Mouse (Mus musculus) MEL (cell line): ENCODE data around the gene Gnaq. TPM values are rescaled to one million over a fixed set of nuclear protein-coding genes. Genes with fewer than 3 reads are reported as not detected.

Source experiments
- DNase-seq: peaks from one replicate; pipeline ENCODE4 v3.0.0; 2011; ENCODE audit warnings: low read depth, low spot score
- H3K27ac ChIP-seq: 2 replicates; pipeline ENCODE4 v1.5.1; 2012; ENCODE audit warnings: low read depth, mild to moderate bottlenecking, control low read depth, low read length, moderate library complexity; ENCODE audit not compliant: control insufficient read depth
- H3K27me3 ChIP-seq, 2 experiments: fragments of 150-350 bp in 1 of 2; sonication (generic) in 1 of 2; 2 replicates each; pipeline ENCODE4 v1.6.1; 2012; ENCODE audit warnings: low read length in 2 of 2, mild to moderate bottlenecking in 2 of 2, improper control_type of control experiment in 1 of 2, moderate library complexity in 1 of 2; ENCODE audit not compliant: insufficient read depth in 2 of 2, control insufficient read depth in 1 of 2
- H3K36me3 ChIP-seq, 2 experiments: 2 replicates each; pipeline ENCODE4 v1.6.1; 2012 to 2014; ENCODE audit warnings: low read length in 2 of 2, improper control_type of control experiment in 1 of 2, inconsistent platforms in 1 of 2, mild to moderate bottlenecking in 1 of 2; ENCODE audit not compliant: insufficient read depth in 2 of 2, control insufficient read depth in 1 of 2
- H3K4me1 ChIP-seq, 2 experiments: fragments of 150-350 bp in 1 of 2; sonication (generic) in 1 of 2; 2 replicates each; pipeline ENCODE4 v1.6.1; 2012; ENCODE audit warnings: low read length in 2 of 2, improper control_type of control experiment in 1 of 2, mild to moderate bottlenecking in 1 of 2; ENCODE audit not compliant: insufficient read depth in 2 of 2, control insufficient read depth in 1 of 2
- H3K4me3 ChIP-seq, 2 experiments: fragments of 150-350 bp in 1 of 2; sonication (generic) in 1 of 2; 2 replicates each; pipeline ENCODE4 v1.5.1; 2012; ENCODE audit warnings: low read depth in 2 of 2, low read length in 2 of 2, mild to moderate bottlenecking in 2 of 2, moderate library complexity in 2 of 2, control low read depth in 1 of 2, improper control_type of control experiment in 1 of 2; ENCODE audit not compliant: control insufficient read depth in 1 of 2, insufficient read depth in 1 of 2
- H3K79me2 ChIP-seq: 2 replicates; pipeline ENCODE4 v1.6.1; 2012; ENCODE audit warnings: mild to moderate bottlenecking, low read length, moderate library complexity; ENCODE audit not compliant: control insufficient read depth, poor library complexity, insufficient read depth
- H3K9ac ChIP-seq: 2 replicates; pipeline ENCODE4 v1.6.1; 2012; ENCODE audit warnings: low read depth, mild to moderate bottlenecking, control low read depth, low read length, moderate library complexity; ENCODE audit not compliant: control insufficient read depth, poor library complexity, severe bottlenecking
- H3K9me3 ChIP-seq: fragments of 150-350 bp; sonication (generic); replicated peaks from 2 replicates; pipeline ENCODE4 v1.6.1; 2012; ENCODE audit warnings: mild to moderate bottlenecking, low read length, improper control_type of control experiment, moderate library complexity; ENCODE audit not compliant: insufficient read depth
- BHLHE40 ChIP-seq: IDR thresholded peaks from 2 replicates; pipeline ENCODE4 v1.6.1; 2012; ENCODE audit warnings: low read depth, mild to moderate bottlenecking, inconsistent platforms, low read length, improper control_type of control experiment, borderline replicate concordance
- GABPA ChIP-seq: IDR thresholded peaks from 2 replicates; pipeline ENCODE4 v1.6.1; 2012; ENCODE audit warnings: low read depth, mild to moderate bottlenecking, inconsistent platforms, low read length, improper control_type of control experiment, moderate library complexity
- JUND ChIP-seq: IDR thresholded peaks from 2 replicates; pipeline ENCODE4 v1.6.1; 2011; ENCODE audit warnings: low read depth, mild to moderate bottlenecking, improper control_type of control experiment, low read length
- MAFK ChIP-seq: IDR thresholded peaks from 2 replicates; pipeline ENCODE4 v1.6.1; 2011; ENCODE audit warnings: low read depth, mild to moderate bottlenecking, low read length, improper control_type of control experiment, borderline replicate concordance
- MYC ChIP-seq: IDR thresholded peaks from 2 replicates; pipeline ENCODE4 v1.6.1; 2011; ENCODE audit warnings: low read depth, mild to moderate bottlenecking, low read length, improper control_type of control experiment, moderate library complexity
- NELFE ChIP-seq: IDR thresholded peaks from 2 replicates; pipeline ENCODE4 v1.6.1; 2011; ENCODE audit warnings: low read depth, low read length, improper control_type of control experiment
- NRF1 ChIP-seq: IDR thresholded peaks from 2 replicates; pipeline ENCODE4 v1.6.1; 2014; ENCODE audit warnings: low read depth, mild to moderate bottlenecking, inconsistent platforms, low read length, improper control_type of control experiment, moderate library complexity; ENCODE audit not compliant: poor library complexity, insufficient read depth, severe bottlenecking
- POLR2AphosphoS5 ChIP-seq: IDR thresholded peaks from 2 replicates; pipeline ENCODE4 v1.6.1; 2012; ENCODE audit warnings: low read depth, borderline replicate concordance, mild to moderate bottlenecking, inconsistent platforms, low read length, moderate library complexity, mixed read lengths
- SIN3A ChIP-seq: IDR thresholded peaks from 2 replicates; pipeline ENCODE4 v1.6.1; 2012; ENCODE audit warnings: low read length, improper control_type of control experiment, inconsistent platforms
- TAL1 ChIP-seq: IDR thresholded peaks from 2 replicates; pipeline ENCODE4 v1.6.1; 2012; ENCODE audit warnings: mild to moderate bottlenecking, inconsistent platforms, low read length, moderate library complexity, mixed read lengths
- USF2 ChIP-seq, 2 experiments: IDR thresholded peaks; 2 replicates each; pipeline ENCODE4 v1.6.1; 2011 to 2012; ENCODE audit warnings: improper control_type of control experiment in 2 of 2, low read length in 2 of 2, borderline replicate concordance in 1 of 2, inconsistent platforms in 1 of 2, low read depth in 1 of 2, mild to moderate bottlenecking in 1 of 2; ENCODE audit not compliant: insufficient read depth in 1 of 2
- ZMIZ1 ChIP-seq: IDR thresholded peaks from 2 replicates; pipeline ENCODE4 v1.6.1; 2012; ENCODE audit warnings: low read depth, mild to moderate bottlenecking, inconsistent platforms, low read length, improper control_type of control experiment, moderate library complexity
- polyA plus RNA-seq, 2 experiments: library from polyadenylated mRNA; stranded (reverse) in 1 of 2; unstranded in 1 of 2; fragments of >175 nt in 1 of 2; fragments of >200 nt in 1 of 2; gene quantifications; 2 replicates each; pipeline versions ENCODE4 v1.2.1 to v1.2.4; 2012; ENCODE audit warnings: low replicate concordance in 2 of 2, low read depth in 1 of 2; ENCODE audit not compliant: insufficient read length in 2 of 2, insufficient read depth in 1 of 2, missing spikeins in 1 of 2
- total RNA-seq: library from RNA; depleted of rRNA; stranded (reverse); fragments of 300-350 nt; gene quantifications from 2 replicates; pipeline ENCODE4 v1.2.3, GENCODE M21; 2012

The Gnaq gene
- total and polyA plus RNA-seq, 3 experiments, result not detected

DNA sequence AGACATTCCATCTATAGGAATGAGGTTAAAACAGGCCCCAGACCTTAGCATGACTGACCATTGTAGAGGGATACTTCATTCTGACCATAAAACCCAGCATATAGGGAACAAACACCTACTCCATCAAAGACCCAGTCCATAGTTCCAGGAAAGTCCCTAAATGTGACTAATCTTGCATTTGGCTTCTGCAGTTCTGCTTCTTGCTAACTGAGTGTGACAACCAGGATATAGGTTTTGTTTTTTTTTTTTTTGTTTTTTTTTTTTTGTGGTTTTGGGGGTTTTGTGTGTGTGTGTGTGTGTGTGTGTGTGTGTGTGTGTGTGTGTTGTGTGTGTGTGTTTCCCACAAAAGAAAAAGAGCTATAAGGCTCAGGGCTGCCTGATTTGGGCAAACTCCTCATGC lies 46.0 kb upstream of the Gnaq start:
- Histone ChIP-seq H3K36me3 (no peaks in the 10 kb centered on the region), H3K27ac (no peak overlapping the region), H3K27me3 (no peaks in the 10 kb centered on the region; a peak in 1 of 4 replicates), H3K4me1 (no peaks in the 10 kb centered on the region), H3K79me2 (no peaks in the 10 kb centered on the region), H3K4me3 (no peak overlapping the region), H3K9me3 (no peaks in the 10 kb centered on the region), H3K9ac (no peak overlapping the region)
- DNase-seq, result no peak
- TF ChIP-seq GABPA (no peak), MAFK (no peak), ZMIZ1 (no peak), NELFE (no peak), TAL1 (no peak)

GRCm38 (mm10) chr19:16087391-16087790 lies 45.2 kb upstream of the Gnaq start:
- no peak for DNase-seq
- H3K27me3 ChIP-seq, result no peaks in the 10 kb centered on the region; a peak in 1 of 4 replicates
- H3K4me3 ChIP-seq, result no peak overlapping the region
- no peaks in the 10 kb centered on the region for H3K36me3 ChIP-seq
- TF ChIP-seq MAFK (no peak), NRF1 (no peak), SIN3A (no peak), JUND (no peak), ZMIZ1 (no peak)
- TF ChIP-seq, all 39 proteins: peak for 0
- H3K9ac ChIP-seq, result no peak overlapping the region
- H3K4me1 ChIP-seq, result no peaks in the 10 kb centered on the region
- no peaks in the 10 kb centered on the region for H3K9me3 ChIP-seq
- H3K27ac ChIP-seq, result no peak overlapping the region
- no peaks in the 10 kb centered on the region for H3K79me2 ChIP-seq

DNA sequence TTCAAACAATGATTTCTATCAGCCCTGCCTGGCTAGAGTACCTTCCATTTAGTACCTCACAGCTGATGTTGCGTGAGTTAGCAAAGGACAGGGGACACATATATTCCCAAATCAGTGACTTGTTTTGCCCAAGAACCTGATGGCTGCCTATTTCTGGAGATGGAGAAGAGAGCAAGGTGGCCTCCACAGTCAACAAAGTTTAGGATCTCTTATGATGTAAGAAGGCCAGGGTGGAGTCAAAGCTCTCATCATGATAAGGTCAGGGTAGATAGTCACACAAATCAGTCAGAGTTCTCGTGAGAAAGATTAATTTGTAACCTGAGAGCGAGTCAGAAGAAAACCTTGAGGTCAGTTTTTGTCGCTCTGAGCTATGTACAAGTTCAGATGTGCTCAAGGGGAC lies 39.0 kb upstream of the Gnaq start:
- no peaks in the 10 kb centered on the region for H3K4me1 ChIP-seq
- H3K36me3 ChIP-seq, result no peaks in the 10 kb centered on the region
- DNase-seq, result no peak
- no peaks in the 10 kb centered on the region; a peak in 1 of 4 replicates for H3K27me3 ChIP-seq
- H3K4me3 ChIP-seq, result no peak overlapping the region
- TF ChIP-seq MYC, result no peak
- no peak for TF ChIP-seq BHLHE40
- TF ChIP-seq POLR2AphosphoS5, result no peak
- TF ChIP-seq USF2 (IDR thresholded peaks at IDR 0.05; ENCODE audit: borderline replicate concordance in 1 of 2, insufficient read depth in 1 of 2, low read depth in 1 of 2, low read length in 2 of 2), result no peak
- H3K79me2 ChIP-seq, result no peaks in the 10 kb centered on the region
- H3K27ac ChIP-seq, result no peak overlapping the region
- no peaks in the 10 kb centered on the region for H3K9me3 ChIP-seq
- no peak overlapping the region for H3K9ac ChIP-seq
